Mouse (Mus musculus): ENCODE data around the gene Sesn1.

DNA sequence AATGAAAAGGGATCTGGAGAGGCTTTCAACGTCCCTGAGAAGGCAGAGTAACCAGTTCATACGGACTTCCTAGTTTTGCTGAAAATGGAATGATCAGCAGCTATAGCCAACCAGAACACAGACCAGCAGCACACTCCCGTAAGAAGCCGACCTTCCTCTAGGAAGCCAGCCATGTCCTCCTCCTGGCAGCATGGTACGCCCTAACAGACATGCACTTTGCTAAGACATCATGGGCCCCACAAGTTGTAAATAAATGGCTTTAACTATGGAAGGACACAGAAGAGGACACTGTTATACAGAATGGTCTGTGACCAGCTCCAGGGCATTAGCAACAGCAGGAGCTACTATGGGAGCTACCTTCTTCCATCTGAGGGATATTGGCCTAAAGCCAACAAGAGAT, 123.2 kb downstream of the Sesn1 start:
- no peak for TF ChIP-seq CTCF (IDR thresholded peaks at IDR 0.05; ENCODE audit: extremely low read depth, insufficient read length, insufficient replicate concordance, low read depth, low read length)
- no peak for TF ChIP-seq POLR2A (IDR thresholded peaks at IDR 0.05; ENCODE audit: low read depth, low read length)

Measured in small intestine, adult 2 months (tissue).